Mouse (Mus musculus): Measurements from ENCODE around the gene Wdr70. TPM values are rescaled to one million over a fixed set of nuclear protein-coding genes. Genes with fewer than 3 reads are reported as not detected.

Wdr70 gene
- polyA plus RNA-seq, 1 experiment, result 47.6 TPM

DNA sequence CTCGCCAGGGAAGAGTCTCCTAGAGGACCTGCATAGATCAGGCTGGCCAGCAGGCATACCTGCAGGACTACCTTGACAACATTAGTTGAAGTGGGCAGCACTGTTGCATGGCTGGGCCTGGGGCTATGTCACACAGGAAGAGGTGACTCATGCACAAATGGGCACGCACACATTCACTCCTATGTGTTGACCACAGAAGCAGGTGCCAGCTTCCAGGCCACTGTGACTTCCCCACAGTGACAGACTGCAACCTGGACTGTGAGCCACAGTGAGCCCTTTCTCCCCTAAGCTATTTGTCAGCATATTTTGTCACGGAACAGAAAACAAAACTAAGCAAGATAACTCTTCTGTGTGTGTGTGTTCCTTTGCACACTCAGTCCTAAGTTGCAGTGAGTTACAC, 47.8 kb downstream of the Wdr70 start:
- no peak for TF ChIP-seq CTCF (IDR thresholded peaks at IDR 0.05; ENCODE audit: control insufficient read depth, insufficient read depth, insufficient read length)
- no peak for TF ChIP-seq MAX (IDR thresholded peaks at IDR 0.05)
- H3K27me3 ChIP-seq (ENCODE audit: control insufficient read depth, insufficient read depth, insufficient read length), result no peaks in the 10 kb centered on the region
- H3K79me3 ChIP-seq (ENCODE audit: low read depth), result no peaks in the 10 kb centered on the region
- peaks cover 26% of the 10 kb centered on the region for H3K36me3 ChIP-seq (ENCODE audit: control insufficient read depth, insufficient read depth)
- H3K79me2 ChIP-seq (ENCODE audit: control insufficient read depth, insufficient read depth), result no peaks in the 10 kb centered on the region
- H3K4me3 ChIP-seq (ENCODE audit: insufficient read depth, poor library complexity, severe bottlenecking), result no peak overlapping the region
- no peak overlapping the region for H3ac ChIP-seq (ENCODE audit: control insufficient read depth, insufficient read length, low read depth)

DNA sequence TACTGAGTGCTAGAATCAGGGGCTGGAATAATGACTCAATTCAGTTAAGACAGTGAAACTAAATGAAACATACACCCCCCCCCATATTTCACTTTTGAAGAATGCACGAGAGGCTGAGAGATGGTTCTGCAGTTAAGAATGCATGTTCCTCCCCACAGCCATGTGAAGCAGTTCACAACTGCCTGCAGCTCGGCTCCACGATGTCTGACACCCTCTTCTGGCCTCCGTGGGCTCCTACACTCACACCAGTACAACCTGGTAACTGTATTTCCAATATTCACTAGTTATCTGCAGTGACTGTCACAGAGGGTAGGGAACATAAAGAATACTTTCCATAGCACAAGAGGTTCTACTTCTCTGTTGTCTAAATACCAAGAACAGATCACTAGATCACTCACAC, 59.2 kb downstream of the Wdr70 start:
- H3K79me2 ChIP-seq (ENCODE audit: control insufficient read depth, insufficient read depth), result no peaks in the 10 kb centered on the region
- no peak overlapping the region for H3ac ChIP-seq (ENCODE audit: control insufficient read depth, insufficient read length, low read depth)
- TF ChIP-seq USF1 (IDR thresholded peaks at IDR 0.05; ENCODE audit: low read depth), result no peak
- TF ChIP-seq MYOG (IDR thresholded peaks at IDR 0.05; ENCODE audit: control insufficient read depth, extremely low read depth, insufficient read length), result no peak
- TF ChIP-seq FOSL1 (IDR thresholded peaks at IDR 0.05; ENCODE audit: insufficient read depth, low read length, poor library complexity, severe bottlenecking), result no peak
- TF ChIP-seq MAX (IDR thresholded peaks at IDR 0.05), result no peak
- TF ChIP-seq CEBPB (IDR thresholded peaks at IDR 0.05; ENCODE audit: low read depth), result no peak
- no peak for TF ChIP-seq MYOD1 (IDR thresholded peaks at IDR 0.05; ENCODE audit: control insufficient read depth, insufficient read length, low read depth)
- TF ChIP-seq CTCF (IDR thresholded peaks at IDR 0.05; ENCODE audit: control insufficient read depth, insufficient read depth, insufficient read length), result no peak
- H3K4me3 ChIP-seq (ENCODE audit: insufficient read depth, poor library complexity, severe bottlenecking), result no peak overlapping the region
- H3K79me3 ChIP-seq (ENCODE audit: low read depth), result no peaks in the 10 kb centered on the region
- H3K36me3 ChIP-seq (ENCODE audit: control insufficient read depth, insufficient read depth), result peaks cover 28% of the 10 kb centered on the region
- no peaks in the 10 kb centered on the region for H3K27me3 ChIP-seq (ENCODE audit: control insufficient read depth, insufficient read depth, insufficient read length)

- no peak for TF ChIP-seq CEBPB (IDR thresholded peaks at IDR 0.05; ENCODE audit: low read depth)
- H3K79me2 ChIP-seq (ENCODE audit: control insufficient read depth, insufficient read depth), result no peaks in the 10 kb centered on the region
- no peak overlapping the region for H3K4me3 ChIP-seq (ENCODE audit: insufficient read depth, poor library complexity, severe bottlenecking)
- H3K36me3 ChIP-seq (ENCODE audit: control insufficient read depth, insufficient read depth), result peaks cover 35% of the 10 kb centered on the region
- H3K79me3 ChIP-seq (ENCODE audit: low read depth), result no peaks in the 10 kb centered on the region
- no peak overlapping the region for H3ac ChIP-seq (ENCODE audit: control insufficient read depth, insufficient read length, low read depth)
- no peaks in the 10 kb centered on the region for H3K27me3 ChIP-seq (ENCODE audit: control insufficient read depth, insufficient read depth, insufficient read length)
These were observed 60.6 kb downstream of the Wdr70 start for GRCm38 (mm10) chr15:8038457-8038856.

DNA sequence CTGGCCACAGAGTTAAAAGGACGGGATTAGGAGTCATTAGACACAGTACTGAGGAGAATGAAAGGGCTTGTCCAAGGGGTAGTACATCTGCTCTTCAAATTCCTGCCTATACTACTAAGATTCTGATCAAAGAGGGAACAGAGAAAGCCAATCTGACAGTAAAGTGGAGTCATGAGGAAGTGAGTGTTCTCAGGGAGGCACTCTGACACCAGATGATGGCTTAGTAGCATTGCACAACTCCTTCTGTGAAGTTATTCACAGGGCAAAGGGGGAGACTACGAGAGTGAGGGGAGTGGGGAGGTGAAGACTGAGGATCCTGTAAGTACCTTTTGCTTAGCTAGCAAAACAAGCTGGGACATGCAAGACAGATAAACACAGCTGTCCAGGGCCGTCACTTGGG, 61.2 kb downstream of the Wdr70 start:
- Histone ChIP-seq H3K36me3 (ENCODE audit: control insufficient read depth, insufficient read depth) (peaks cover 42% of the 10 kb centered on the region), H3K79me2 (ENCODE audit: control insufficient read depth, insufficient read depth) (no peaks in the 10 kb centered on the region), H3ac (ENCODE audit: control insufficient read depth, insufficient read length, low read depth) (no peak overlapping the region), H3K27me3 (ENCODE audit: control insufficient read depth, insufficient read depth, insufficient read length) (no peaks in the 10 kb centered on the region), H3K79me3 (ENCODE audit: low read depth) (no peaks in the 10 kb centered on the region), H3K4me3 (ENCODE audit: insufficient read depth, poor library complexity, severe bottlenecking) (no peak overlapping the region)
- TF ChIP-seq USF1 (IDR thresholded peaks at IDR 0.05; ENCODE audit: low read depth) (no peak), CTCF (IDR thresholded peaks at IDR 0.05; ENCODE audit: control insufficient read depth, insufficient read depth, insufficient read length) (no peak), CEBPB (IDR thresholded peaks at IDR 0.05; ENCODE audit: low read depth) (no peak), FOSL1 (IDR thresholded peaks at IDR 0.05; ENCODE audit: insufficient read depth, low read length, poor library complexity, severe bottlenecking) (no peak), MYOD1 (IDR thresholded peaks at IDR 0.05; ENCODE audit: control insufficient read depth, insufficient read length, low read depth) (peak; percentile 32)

GRCm38 (mm10) chr15:8031211-8031610, 67.8 kb downstream of the Wdr70 start:
- TF ChIP-seq MAX (IDR thresholded peaks at IDR 0.05) (no peak), MYOD1 (IDR thresholded peaks at IDR 0.05; ENCODE audit: control insufficient read depth, insufficient read length, low read depth) (no peak), CTCF (IDR thresholded peaks at IDR 0.05; ENCODE audit: control insufficient read depth, insufficient read depth, insufficient read length) (no peak), CEBPB (IDR thresholded peaks at IDR 0.05; ENCODE audit: low read depth) (no peak), FOSL1 (IDR thresholded peaks at IDR 0.05; ENCODE audit: insufficient read depth, low read length, poor library complexity, severe bottlenecking) (no peak), USF1 (IDR thresholded peaks at IDR 0.05; ENCODE audit: low read depth) (no peak), MYOG (IDR thresholded peaks at IDR 0.05; ENCODE audit: control insufficient read depth, extremely low read depth, insufficient read length) (no peak)
- no peaks in the 10 kb centered on the region for H3K27me3 ChIP-seq (ENCODE audit: control insufficient read depth, insufficient read depth, insufficient read length)
- H3K79me2 ChIP-seq (ENCODE audit: control insufficient read depth, insufficient read depth), result no peaks in the 10 kb centered on the region
- H3K4me3 ChIP-seq (ENCODE audit: insufficient read depth, poor library complexity, severe bottlenecking), result no peak overlapping the region
- peaks cover 26% of the 10 kb centered on the region for H3K36me3 ChIP-seq (ENCODE audit: control insufficient read depth, insufficient read depth)
- no peaks in the 10 kb centered on the region for H3K79me3 ChIP-seq (ENCODE audit: low read depth)
- H3ac ChIP-seq (ENCODE audit: control insufficient read depth, insufficient read length, low read depth), result no peak overlapping the region

DNA sequence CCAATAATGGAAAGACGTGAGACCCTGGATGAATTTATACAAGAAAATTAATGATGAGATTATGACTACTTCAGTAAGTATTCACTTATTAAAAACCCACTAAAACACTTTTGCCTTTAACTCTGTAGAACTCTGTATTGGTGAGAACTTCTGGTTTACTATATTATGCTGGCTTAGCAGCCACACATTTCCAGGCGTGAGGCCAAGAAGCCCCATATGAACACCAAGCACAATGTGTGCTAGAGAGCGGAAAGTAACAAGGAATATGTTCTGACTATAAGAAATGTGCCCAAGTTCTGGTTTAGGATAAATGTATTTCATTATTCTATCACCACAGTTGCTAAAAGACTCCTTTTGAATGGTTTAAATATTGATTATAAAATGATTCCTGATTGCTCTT, 68.4 kb downstream of the Wdr70 start:
- TF ChIP-seq CTCF (IDR thresholded peaks at IDR 0.05; ENCODE audit: control insufficient read depth, insufficient read depth, insufficient read length), result no peak
- H3K4me3 ChIP-seq (ENCODE audit: insufficient read depth, poor library complexity, severe bottlenecking), result no peak overlapping the region
- no peaks in the 10 kb centered on the region for H3K27me3 ChIP-seq (ENCODE audit: control insufficient read depth, insufficient read depth, insufficient read length)
- H3K79me3 ChIP-seq (ENCODE audit: low read depth), result no peaks in the 10 kb centered on the region
- peaks cover 27% of the 10 kb centered on the region for H3K36me3 ChIP-seq (ENCODE audit: control insufficient read depth, insufficient read depth)
- H3ac ChIP-seq (ENCODE audit: control insufficient read depth, insufficient read length, low read depth), result no peak overlapping the region
- no peaks in the 10 kb centered on the region for H3K79me2 ChIP-seq (ENCODE audit: control insufficient read depth, insufficient read depth)

- no peaks in the 10 kb centered on the region for H3K27me3 ChIP-seq (ENCODE audit: control insufficient read depth, insufficient read depth, insufficient read length)
- H3K36me3 ChIP-seq (ENCODE audit: control insufficient read depth, insufficient read depth), result peaks cover 4% of the 10 kb centered on the region
- H3K4me3 ChIP-seq (ENCODE audit: insufficient read depth, poor library complexity, severe bottlenecking), result no peak overlapping the region
- TF ChIP-seq USF1 (IDR thresholded peaks at IDR 0.05; ENCODE audit: low read depth), result no peak
- no peak for TF ChIP-seq FOSL1 (IDR thresholded peaks at IDR 0.05; ENCODE audit: insufficient read depth, low read length, poor library complexity, severe bottlenecking)
- TF ChIP-seq MYOD1 (IDR thresholded peaks at IDR 0.05; ENCODE audit: control insufficient read depth, insufficient read length, low read depth), result no peak
- no peak for TF ChIP-seq MYOG (IDR thresholded peaks at IDR 0.05; ENCODE audit: control insufficient read depth, extremely low read depth, insufficient read length)
- TF ChIP-seq CTCF (IDR thresholded peaks at IDR 0.05; ENCODE audit: control insufficient read depth, insufficient read depth, insufficient read length), result no peak
- TF ChIP-seq MAX (IDR thresholded peaks at IDR 0.05), result no peak
- no peak for TF ChIP-seq CEBPB (IDR thresholded peaks at IDR 0.05; ENCODE audit: low read depth)
- H3ac ChIP-seq (ENCODE audit: control insufficient read depth, insufficient read length, low read depth), result no peak overlapping the region
- H3K79me3 ChIP-seq (ENCODE audit: low read depth), result no peaks in the 10 kb centered on the region
- H3K79me2 ChIP-seq (ENCODE audit: control insufficient read depth, insufficient read depth), result no peaks in the 10 kb centered on the region
These were observed 71.5 kb downstream of the Wdr70 start for GRCm38 (mm10) chr15:8027503-8027902.
